Mouse (Mus musculus): ENCODE measurements around the gene Gpr142. TPM values are rescaled to one million over a fixed set of nuclear protein-coding genes. Genes with fewer than 3 reads are reported as not detected.

Gene Gpr142
- total RNA-seq, 2 experiments from 2014 or later, result not detected

DNA sequence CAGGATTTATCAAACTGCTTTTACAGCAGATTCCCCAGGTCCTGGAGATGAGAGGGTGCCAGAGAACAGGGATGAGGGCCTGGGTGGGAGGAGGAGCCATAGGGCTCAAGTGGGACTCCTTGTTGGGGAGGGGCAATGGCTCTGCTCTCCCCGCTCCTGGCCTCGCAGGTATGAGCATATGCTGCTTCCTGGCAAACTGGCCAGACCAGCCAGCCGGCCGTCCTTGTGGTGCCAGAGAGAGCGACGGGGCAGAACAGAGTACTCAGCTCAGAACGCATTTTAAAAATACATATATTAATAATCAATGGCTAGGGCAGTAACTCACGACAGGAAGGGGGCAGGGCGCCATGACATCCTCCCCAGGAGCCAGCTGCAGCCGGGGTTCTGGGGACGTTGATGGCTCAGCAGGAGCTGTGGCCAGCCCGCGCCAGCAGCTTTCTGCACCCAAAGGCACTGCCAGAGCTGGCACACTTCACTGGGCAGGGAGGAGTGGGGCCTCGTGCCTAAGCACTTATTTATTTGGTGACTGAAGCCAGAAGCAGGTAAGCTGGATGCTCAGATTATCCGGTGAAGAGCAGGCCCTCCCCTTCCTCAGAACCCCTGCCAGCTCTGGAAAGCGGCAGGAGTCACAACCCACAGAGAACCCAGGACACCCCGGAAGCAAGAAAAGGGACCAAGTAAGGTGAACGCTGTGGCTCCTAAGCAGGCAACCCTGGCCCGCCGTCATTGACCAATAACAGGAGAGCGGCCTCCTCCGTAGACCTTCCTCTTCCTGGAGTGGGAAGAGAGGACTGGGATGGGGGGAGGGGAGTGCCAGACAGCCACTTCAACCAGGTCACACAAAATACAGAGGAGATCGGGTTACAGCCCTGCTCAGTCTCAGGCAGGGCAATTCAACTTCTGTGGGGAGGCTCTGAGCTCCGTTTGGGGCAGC lies 31.0 kb downstream of the Gpr142 start:
- peak; percentile 78 for DNase-seq
- intact Hi-C loops (cut with DNase I; ENCODE audit: low total_unique reads), result no loop called here

- DNase-seq, result no peak
- intact Hi-C loops (cut with DNase I; ENCODE audit: low total_unique reads), result no loop called here
Measured at GRCm38 (mm10) chr11:114830433-114830773, 31.7 kb downstream of the Gpr142 start.

DNA sequence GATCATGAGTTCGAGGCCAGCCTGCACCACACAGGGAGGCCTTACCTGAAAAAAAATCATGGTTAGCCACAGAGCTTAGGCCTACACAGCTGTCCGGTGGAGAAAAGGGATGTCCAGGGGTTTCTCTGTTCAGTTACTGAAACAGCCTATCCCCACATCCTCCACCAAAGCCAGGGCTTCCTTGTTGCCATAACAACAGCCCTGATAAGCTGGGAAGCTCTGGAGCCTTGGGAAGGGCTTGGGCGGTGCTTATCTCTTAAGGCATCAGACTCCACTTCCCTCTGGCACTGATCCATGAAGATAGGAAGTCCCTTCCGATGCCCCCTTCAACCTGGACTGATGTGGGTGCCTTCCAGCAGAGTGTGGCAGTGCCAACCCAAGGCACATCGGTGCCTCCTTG lies 34.4 kb downstream of the Gpr142 start:
- intact Hi-C loops (cut with DNase I; ENCODE audit: low total_unique reads), result no loop called here
- DNase-seq, result no peak

- intact Hi-C loops (cut with DNase I; ENCODE audit: low total_unique reads), result no loop called here
- DNase-seq, result peak; percentile 84
Measured at GRCm38 (mm10) chr11:114843818-114844463, 45.2 kb downstream of the Gpr142 start.

DNA sequence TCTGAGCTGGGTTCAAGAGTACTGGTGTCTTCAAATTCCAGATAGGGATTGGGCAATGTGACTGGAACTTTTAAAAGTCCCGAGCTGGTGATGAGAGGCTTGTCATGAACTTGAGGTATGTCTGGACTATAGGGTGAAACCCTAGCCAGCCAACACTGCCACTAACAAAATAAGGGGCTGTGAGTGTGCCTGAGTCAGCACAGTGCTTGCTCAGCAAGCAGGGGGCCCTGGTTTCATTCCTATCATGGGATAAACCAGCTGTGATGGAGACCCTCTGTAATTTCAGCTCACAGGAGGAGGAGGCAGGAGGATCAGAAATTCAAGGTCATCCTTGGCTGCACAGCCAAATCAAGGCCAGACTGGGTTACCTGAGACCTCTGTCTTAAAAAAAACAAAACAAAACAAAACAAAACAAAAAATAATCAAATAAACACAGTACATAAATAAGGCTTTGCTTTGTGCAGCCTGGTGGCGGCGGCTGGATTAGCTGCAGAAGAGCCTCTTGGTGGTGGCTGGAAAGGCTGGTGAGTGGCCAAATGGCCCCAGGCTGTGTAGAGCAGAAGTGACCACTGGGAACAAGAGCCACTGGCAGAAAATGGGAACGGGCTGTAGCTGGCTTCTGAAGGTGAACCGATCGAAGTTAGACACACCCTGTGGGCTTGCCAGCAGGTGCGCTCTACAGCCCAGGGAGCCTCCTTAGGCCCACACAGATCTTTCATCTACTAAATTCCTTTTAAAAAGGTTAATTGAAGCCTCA lies 45.9 kb downstream of the Gpr142 start:
- intact Hi-C loops (cut with DNase I; ENCODE audit: low total_unique reads), result no loop called here

DNA sequence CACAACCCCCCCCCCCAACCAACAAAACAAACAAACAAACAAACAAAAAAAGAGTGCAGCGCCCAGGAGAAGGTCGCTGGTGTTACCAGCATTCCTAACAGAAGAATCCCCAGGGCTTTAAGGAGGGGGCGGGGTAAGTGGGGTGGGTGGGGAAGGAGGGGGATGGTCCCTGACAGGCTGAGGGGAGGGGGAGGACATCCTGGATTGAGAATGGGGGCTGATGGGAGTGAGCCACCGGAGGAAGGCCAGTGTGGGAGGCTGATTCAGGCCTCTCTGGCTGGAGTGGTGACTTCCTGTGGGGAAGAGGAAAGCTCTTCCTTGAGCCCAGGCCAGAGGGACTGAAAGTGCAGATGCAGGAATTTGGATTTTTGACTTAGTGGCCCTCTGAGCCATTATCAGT lies 47.6 kb downstream of the Gpr142 start:
- DNase-seq, result no peak
- intact Hi-C loops (cut with DNase I; ENCODE audit: low total_unique reads), result no loop called here

More for the DNA sequence above, 45.9 kb downstream of the Gpr142 start:
- no peak for DNase-seq

DNA sequence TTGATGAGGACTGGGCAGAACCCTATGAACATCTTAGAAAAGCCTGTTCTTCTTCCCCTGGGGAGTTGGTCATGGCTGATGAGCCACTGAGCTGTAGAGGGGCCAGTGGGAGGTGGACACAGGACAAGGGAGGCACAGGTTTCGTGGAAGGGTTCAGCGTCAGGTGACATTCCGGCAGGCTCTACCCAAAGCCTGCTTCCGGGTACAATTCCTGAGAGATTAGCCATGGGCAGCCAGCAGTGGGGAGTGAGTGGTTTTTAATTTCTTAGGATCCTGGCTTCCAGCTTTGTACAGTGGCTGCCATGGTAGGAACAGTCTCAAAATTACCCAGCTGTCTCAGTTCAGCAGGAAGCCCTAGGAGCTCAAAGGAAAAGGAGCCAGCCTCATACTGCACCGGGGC lies 48.3 kb downstream of the Gpr142 start:
- DNase-seq, result no peak
- intact Hi-C loops (cut with DNase I; ENCODE audit: low total_unique reads), result no loop called here

GRCm38 (mm10) chr11:114849572-114849971 lies 50.8 kb downstream of the Gpr142 start:
- intact Hi-C loops (cut with DNase I; ENCODE audit: low total_unique reads), result no loop called here
- DNase-seq, result no peak

- no peak for DNase-seq
- intact Hi-C loops (cut with DNase I; ENCODE audit: low total_unique reads), result no loop called here
Measured at GRCm38 (mm10) chr11:114850066-114850451, 51.3 kb downstream of the Gpr142 start.

- intact Hi-C loops (cut with DNase I; ENCODE audit: low total_unique reads), result no loop called here
- DNase-seq, result peak; percentile 82
Measured at GRCm38 (mm10) chr11:114850452-114851268, 51.9 kb downstream of the Gpr142 start, which contains the start of gene Gprc5c. Gprc5c (plus strand) TSS chr11:114851152.

- intact Hi-C loops (cut with DNase I; ENCODE audit: low total_unique reads), result no loop called here
- no peak for DNase-seq
Measured at GRCm38 (mm10) chr11:114851269-114851607, 52.5 kb downstream of the Gpr142 start.

DNA sequence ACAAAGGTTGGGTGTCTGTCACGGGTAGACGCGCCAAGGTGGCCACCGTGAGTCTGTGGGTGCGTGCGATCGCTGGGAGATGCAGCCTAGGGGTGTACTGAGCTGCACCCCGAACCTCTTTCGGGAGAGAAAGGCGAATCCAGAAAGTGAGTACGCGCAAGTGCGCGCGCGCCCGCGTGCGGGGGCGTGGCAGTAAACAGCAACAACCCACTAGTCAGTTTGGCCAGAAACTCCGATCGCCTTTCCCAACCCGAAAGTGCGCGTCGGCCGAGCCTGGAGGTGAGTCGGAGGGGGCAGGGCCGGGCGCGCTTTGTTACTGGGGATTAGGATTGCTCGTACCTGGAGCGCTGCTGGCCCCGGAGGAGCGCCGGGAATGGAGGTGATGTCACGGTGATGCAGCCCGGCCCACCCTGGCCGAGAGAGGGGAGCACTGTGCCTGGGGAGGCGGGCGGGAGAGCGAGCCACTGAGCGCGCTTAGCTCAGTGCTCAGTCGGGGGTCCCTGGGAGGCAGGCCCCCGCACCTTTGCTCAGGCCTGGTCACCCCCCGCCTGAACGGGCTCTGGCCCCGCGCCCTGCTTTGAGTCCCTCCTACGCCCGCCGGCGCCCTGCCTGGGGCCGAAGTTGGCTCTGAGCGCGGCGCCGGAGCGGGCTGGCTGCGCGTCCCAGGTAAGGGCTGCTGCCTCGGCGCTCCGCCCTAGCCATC lies 53.0 kb downstream of the Gpr142 start:
- intact Hi-C loops (cut with DNase I; ENCODE audit: low total_unique reads), result no loop called here
- peak; percentile 78 for DNase-seq

DNA sequence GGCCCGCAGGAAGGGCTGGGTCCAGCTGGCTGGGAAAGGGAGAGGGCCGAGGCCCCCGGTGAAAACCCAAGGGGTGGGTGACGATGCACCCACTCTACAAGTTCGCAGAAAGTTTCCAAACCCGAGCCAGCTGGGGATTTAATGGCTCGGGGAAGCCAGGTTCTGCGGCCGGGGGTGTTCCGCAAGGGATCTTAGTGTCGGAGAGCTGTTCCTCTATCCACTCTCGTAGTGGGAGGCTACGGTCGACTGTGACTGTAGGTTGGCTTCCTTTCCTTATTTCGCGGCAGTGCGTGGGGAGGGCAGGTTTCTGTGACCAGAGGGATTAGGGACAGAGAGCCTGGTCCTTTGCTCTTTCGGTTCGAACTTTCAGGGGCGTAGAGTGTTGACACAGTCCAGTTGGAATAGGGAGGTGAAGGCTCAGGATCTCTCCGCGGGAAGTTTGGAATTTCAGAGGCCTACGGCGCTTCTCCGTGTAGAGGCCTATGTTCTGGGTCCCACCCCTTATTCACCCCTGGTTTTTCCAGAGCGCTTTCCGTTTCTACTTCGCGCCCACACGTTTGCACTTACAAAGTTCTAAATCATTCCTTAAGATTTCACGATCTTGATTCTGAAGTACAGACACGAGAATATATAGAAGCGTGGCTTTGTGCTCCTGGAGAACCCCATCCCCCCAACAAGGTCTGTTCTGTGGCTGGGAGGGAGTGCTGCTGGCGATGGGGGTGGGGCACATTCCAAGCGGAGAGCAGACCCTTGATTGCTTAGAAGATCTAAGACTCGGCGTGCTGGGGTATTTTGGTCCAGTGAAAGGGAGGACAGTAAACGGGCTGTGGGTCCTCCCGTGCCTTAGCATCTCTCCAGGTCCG lies 53.8 kb downstream of the Gpr142 start:
- intact Hi-C loops (cut with DNase I; ENCODE audit: low total_unique reads), result no loop called here
- DNase-seq, result no peak

DNA sequence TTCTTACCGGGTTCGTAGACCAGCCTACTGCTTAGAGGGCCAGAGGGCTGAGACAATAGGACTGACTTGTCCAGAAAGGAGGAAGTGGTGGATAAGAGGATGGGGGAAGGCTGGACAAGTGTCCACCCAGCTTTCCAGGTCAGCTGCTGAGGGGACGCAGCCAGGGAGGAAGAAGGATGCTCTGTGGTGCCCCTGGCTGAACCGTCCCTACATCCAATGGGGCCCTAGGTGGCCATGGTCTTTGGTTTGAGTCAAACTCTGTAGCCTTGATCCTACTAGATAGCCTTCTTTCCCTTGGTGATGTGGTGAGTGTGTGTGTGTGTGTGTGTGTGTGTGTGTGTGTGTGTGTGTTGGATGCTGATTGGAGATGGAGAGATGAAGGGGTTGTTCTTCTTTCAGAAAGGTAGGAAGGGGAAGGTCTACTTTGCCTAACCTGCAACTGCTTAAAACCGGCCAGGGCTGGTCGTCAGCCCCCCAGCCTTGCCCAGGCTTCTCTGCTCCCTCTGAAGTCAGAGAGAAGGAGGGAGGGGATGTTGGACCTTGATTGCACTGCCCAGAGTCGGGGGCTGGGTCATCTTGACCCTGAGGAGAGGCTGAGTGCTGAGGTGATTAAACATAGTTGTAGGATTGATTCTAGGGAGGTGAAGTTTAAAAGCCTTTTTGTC lies 54.6 kb downstream of the Gpr142 start:
- no peak for DNase-seq

GRCm38 (mm10) chr11:114854581-114854980 lies 55.9 kb downstream of the Gpr142 start:
- DNase-seq, result no peak
- intact Hi-C loops (cut with DNase I; ENCODE audit: low total_unique reads), result no loop called here

More for the DNA sequence above, 54.6 kb downstream of the Gpr142 start:
- intact Hi-C loops (cut with DNase I; ENCODE audit: low total_unique reads), result no loop called here

DNA sequence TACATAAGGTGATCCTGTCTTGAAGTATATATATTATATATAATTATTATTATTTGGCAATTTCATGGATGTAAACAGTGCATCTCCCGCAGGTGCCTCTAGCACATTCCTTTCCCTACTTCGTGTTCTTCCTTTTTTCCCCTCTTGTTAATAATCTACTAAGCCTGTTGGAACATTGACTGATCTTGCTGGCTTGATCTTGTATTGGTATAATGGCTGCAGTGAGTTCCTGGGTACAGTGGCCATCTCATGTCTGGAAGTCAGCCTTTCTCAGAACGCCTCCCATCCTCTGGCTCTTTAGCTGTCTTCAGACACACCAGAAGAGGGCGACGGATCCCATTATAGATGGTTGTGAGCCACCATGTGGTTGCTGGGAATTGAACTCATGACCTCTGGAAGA lies 57.4 kb downstream of the Gpr142 start:
- intact Hi-C loops (cut with DNase I; ENCODE audit: low total_unique reads), result no loop called here
- DNase-seq, result no peak
